Mouse (Mus musculus) erythroid progenitor cell, adult 5-6 weeks (primary cell): Measurements from ENCODE around the gene Net1. TPM values are rescaled to one million over a fixed set of nuclear protein-coding genes. Genes with fewer than 3 reads are reported as not detected.
"Not testable (repeated sequence)": the region's sequence is repeated elsewhere in the genome, so short reads cannot be mapped to it uniquely, and the experiment has no call there.

Source experiments
- ATAC-seq: replicated peaks from 2 replicates; pipeline ENCODE4 v1.8.0; 2016; ENCODE audit warnings: moderate number of reproducible peaks, mild to moderate bottlenecking, moderate TSS enrichment, inconsistent platforms; ENCODE audit not compliant: poor library complexity, low FRiP score, severe bottlenecking
- total RNA-seq, 2 experiments: library from RNA; stranded (forward) in 1 of 2; stranded (reverse) in 1 of 2; fragments of 150-400 nt in 1 of 2; fragments of 186-747, 209-891 nt in 1 of 2; gene quantifications; 2 replicates each; pipeline versions ENCODE4 v1.2.3 to v1.2.4; 2015 to 2017; ENCODE audit warnings: low replicate concordance in 2 of 2

The Net1 gene
- total RNA-seq (2015; ENCODE audit: low replicate concordance) (133 and 156 TPM in 2 replicates), total RNA-seq (2017; ENCODE audit: low replicate concordance) (193 and 201 TPM in 2 replicates)

DNA sequence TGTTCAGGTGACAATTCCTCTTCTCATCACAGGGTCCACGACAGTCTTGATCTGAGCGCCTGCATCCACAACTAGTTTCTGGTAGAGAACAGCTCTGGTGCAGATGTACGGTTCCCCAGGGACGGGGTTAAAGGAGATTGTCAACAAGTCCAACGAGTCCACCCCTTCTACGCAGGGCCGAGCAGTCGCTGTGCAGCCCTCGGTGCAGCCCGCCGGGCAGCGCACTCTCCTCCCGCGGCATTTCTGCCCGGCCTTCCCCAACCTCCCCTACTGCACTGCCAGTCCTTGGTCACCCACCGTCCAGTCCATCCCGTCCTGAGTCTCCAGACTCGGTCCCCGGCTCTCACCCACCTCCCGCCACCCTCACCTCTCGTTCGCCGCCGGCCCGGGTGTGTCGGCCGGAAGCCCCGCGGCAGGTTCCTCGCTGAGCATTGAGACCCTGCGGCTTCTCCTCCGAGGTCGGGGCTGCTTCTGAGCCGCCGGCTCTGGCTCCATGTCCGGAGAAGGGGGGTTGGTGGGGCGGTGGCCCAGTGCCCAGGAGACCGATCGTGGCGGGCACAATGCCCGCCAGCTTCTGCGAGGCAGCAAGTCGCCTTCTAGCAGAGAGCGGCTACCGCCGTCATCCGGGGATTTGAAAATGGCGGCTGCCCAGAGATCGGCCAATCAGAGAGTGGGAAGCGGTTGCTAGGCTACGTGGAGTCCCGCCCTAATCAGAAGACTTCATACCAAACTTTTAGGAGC is at the start of gene Net1, which contains the start of gene Tubal3:
TSS of gene Net1 (minus strand) at position 650 of the 741 bp plus-strand sequence.
TSS of gene Tubal3 (plus strand) at position 704 of the 741 bp plus-strand sequence.
- peak; percentile 93 for ATAC-seq

DNA sequence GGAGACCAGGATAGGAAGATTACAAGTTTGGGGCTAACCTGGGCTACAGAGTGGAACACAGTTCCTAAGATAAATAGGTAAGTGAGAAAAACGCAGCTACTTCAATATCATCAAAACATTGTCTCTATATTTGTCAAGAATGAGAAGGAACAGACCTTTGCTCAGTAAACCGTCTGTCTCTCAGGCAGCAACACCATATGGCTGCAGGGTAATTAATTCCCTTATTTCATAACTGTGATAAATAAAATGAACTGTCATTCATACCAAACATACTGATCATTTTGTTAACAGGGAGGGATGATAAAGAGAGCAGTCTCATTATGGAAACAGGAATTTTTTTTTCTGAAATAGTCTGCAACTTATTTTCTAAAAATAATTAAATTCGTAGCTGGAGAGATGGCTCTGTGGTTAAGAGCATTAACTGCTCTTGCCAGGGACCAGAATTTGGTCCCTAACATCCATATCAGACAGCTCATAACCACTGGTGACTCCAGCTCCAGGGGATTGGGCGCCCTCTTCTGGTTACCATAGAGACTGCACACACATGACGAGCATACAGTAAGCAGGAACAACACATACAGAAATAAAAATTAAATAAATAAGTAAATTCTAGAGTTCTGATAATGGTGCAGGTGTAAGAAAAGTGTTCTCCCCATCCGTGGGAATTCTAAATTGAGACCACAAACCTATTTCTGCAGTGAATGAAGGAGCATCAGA is 33.3 kb upstream of the Net1 start:
- ATAC-seq = no peak

DNA sequence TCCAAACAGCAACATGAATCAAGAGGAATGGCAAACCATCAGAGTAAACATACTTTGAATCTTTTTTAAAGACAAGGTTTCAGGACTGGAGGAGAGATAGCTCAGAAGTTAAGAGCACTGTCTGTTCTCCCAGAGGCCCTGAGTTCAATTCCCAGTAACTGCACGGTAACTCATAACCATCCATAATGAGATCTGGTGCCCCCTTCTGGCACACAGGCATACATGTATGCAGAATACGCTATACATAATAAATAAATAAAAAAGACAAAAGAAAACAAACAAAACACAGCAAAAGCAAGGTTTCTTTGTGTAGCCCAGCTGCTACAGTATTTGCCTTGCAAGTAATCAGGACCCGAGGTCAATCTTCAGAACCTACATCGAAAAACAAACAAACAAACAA is 31.5 kb upstream of the Net1 start:
- no peak for ATAC-seq

DNA sequence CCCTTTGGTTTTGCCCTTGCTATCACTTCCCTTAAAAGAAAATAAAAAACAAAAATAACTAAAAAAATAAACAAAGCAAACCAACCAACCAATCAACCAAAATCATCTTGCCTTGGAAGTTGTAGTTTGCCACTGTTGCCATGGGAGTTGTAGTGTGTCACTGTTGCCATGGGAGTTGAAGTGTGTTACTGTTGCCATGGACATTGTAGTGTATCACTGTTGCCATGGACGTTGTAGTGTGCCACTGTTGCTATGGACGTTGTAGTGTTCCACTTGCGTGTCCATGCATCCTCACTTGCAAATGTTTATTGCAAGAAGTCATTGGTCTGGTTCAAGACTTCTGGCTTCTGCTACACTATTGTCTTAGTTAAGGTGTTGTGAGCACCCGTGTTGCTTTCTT is 29.2 kb upstream of the Net1 start:
- no peak for ATAC-seq

DNA sequence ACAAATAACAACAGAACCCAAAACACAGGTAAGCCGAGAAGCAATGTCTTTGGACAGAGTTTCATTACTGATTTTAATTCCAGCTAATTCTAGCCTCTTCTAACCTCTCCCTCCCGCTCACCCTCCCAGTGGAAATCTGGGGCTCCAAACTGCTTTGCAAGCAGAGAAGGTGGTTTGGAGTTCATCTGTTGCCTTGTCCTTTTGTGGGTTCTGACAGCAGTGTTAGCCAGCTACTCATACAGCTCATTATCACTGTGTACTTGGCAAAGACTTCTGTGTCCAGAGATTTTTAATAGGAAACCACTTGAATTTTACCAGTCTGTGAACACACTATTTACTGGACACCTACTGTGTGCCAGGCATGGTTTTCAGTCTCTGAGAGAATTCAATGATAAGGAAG is 27.2 kb upstream of the Net1 start, which contains the start of gene Ucn3:
TSS of gene Ucn3 (minus strand) at position 101 of the 400 bp plus-strand sequence.
- ATAC-seq = no peak

DNA sequence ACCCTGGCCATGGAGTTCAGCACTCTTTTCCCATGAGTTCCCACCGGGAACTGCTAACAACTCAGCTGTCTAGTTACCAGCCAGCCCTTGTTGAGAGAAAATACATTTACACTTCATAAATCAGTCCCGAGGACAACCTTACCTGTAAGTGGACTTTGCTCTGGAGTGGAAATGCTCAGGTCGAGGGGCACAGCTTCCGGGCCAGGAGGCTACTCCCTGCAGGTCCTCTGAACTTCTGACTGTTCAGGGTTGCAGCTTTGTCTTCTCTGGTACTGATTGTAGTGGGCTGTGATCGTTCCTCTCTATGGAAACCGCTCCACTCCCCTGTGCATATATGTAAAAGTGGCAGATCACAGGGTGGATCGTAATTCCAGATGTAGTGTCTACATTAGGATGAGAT is 26.7 kb upstream of the Net1 start:
- ATAC-seq = no peak

DNA sequence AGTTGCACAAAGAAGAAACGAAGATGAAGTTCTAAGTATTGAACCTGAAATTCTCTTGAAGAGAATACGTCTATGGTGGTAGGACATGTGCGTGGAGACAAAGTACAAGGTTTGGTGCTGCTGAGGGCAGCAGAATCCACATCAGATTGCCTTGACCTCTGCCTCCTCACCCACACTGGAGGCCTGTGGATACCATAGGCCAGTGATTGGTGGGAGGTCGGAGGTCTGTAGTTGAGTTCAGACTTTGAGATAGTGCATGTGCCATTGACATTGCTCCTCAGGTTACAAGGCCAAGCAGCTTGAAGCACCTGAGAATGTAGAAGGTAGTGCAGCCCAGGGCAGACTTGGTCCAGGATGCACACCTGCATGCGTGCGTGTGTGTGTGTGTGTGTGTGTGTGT is 8.0 kb upstream of the Net1 start:
- ATAC-seq = no peak

DNA sequence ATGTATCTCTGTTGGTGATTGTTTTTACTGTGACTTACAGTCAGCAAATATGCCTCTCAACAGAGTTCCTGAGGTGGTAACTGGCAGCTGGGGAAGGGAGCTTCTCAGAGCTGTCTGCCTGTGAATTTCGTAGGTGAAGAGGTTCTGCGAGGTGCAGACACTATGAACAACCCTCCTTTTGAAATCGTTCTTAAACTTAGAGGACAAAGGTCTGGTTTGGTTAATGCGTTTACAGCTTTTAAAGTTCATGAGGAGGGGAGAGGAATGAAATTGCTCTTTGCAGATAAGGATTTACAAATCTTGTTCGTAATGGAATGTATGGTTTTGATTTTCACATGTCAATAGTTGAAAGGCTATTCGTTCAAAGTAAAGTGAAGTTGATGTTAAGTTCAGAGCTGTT is 7.6 kb upstream of the Net1 start:
- ATAC-seq = no peak

DNA sequence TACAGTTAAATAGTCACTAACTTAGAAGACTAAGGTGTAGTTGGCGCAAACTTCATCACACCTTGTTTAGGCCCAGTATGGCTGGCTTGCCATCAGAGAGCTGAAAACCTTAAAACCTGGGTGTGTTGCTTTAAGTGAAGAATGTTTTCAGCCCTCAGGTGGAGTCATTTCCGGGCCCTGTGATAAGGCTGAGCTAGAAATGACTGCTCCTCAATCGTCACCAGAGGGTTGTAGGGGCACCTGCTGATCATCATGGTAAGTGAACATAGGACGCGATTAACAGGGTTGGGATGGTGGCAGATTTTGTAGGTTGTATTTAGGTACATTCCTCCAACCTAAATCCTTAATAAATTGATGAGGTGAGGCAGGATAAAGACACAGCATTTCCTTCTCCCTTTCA is 6.5 kb upstream of the Net1 start:
- no peak for ATAC-seq

DNA sequence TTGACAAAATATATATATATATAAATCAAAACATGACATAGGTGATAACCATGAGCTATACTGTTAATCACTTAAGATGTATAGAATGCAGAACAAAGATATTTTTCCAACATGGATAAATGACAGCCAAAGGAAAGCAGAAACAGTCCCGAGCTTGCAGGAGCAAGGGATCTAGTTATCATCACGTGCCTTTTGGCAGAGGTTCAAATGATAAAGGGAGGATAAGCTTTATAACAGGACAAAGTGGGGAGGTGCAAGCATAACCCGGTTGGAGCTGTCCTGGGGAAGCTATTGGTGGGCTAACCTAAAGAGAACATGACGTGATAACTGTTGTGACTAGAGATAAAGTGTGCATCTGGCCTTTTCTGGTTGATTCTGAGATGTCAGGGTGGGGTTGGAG is 4.5 kb downstream of the Net1 start:
- no peak for ATAC-seq

DNA sequence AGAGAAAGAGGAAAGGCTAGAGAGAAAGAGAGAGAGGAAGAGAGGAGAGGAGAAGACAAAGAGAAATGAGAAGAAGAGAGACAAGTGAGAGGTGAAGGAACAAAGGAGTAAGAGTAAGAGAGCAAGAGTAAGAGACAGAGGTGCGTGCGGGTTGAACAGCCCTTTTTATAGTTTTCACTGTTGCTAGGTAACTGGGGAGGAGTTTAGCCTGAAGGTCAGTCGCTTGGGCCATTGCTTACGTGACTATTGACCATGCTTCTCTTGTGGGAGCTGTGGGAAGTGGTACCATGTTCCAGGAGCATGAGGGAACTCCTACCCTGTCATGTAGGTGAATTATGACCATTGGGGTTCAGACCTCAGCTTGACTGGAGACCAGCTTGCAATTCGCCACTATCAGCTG is 7.7 kb downstream of the Net1 start:
- no peak for ATAC-seq

DNA sequence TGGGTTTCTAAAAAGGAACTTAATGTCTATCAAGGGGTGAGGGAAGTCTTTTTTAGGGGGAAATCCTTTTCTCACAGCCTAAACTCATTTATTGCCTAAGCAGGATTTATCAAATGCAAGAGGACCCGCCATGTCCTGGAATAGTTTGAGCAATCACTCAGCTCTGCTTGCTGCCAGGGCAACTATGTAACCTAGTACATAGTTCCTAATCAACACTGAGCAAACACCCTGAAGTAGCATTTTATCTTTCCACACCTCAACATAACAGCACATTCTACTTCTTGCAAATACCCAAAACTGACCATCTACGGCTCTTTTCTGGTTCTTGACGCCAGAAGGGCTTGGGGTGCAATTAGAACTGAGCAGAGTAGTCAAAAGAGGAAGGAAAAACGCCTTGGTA is 9.8 kb downstream of the Net1 start:
- no peak for ATAC-seq

DNA sequence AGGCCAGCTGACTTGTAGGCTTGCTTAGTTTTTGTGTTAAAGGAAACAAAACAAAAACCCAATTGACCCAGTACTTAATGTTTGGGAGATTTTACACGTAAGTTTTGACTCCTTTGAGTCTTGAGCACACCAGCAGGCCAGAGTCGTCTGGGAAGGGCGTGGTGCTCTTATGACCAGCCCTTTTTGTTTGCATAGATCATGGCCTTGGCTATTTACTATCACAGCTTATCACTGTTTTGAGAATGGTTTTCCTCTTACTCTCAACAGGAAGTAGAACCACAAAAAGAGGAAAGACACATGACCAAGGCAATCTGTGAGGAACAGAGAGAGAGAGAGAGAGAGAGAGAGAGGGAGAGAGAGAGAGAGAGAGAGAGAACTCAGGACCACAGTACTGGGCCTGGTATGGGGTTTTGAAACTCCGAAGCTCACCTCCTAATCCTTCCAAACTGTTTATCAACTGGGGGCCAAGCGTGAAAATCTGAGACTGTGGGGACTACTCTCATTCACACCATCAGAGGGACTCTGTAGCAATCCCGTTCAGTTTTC is 10.8 kb downstream of the Net1 start:
- no peak for ATAC-seq

DNA sequence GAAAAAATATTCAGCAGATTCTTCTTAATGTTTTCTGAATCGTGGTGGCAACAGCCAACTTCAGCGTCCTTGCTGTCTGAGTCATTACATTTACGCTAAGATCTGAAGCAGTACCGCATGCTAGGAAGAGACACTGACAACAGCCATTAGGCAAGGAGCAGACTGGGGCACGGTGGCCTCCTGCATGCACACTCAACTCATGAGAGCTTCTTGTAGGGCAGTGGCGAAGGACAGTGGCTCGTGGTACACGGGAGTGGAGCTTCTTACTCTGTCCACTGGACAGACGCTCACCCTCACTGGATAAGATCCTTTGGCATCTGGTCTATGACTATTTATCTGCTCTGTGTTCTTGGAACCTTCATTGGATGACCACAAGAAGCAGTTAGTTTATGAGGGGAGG is 18.7 kb downstream of the Net1 start:
- no peak for ATAC-seq

DNA sequence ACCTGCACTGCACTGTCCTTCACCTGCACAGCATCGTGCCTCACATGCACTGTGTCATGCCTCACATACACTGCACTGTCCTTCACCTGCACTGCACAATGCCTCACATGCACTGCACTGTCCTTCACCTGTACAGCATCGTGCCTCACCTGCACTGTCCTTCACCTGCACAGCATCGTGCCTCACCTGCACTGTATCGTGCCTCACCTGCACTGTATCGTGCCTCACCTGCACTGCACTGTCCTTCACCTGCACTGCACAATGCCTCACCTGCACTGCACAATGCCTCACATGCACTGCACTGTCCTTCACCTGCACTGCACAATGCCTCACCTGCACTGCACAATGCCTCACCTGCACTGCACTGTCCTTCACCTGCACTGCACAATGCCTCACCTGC is 19.8 kb downstream of the Net1 start:
- not testable (repeated sequence) for ATAC-seq

DNA sequence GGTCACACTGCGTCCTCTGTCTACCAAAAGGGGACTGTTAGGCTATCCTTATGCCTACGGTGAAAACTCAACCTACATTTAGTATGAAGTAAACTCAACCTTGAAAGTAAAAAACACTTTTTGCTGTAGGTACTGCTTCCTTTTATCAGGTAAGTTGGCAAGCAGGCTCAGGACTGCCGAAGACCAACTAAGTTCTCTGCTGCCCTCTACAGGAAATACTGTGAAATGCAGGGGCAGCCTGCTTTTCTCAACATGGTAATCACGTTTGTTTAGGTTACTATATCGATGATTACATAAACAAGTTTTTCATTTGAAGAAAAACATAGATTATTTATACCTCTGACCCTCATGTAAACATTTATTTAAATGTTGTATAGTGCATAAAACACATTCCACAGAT is 21.1 kb downstream of the Net1 start:
- ATAC-seq = peak; percentile 52

DNA sequence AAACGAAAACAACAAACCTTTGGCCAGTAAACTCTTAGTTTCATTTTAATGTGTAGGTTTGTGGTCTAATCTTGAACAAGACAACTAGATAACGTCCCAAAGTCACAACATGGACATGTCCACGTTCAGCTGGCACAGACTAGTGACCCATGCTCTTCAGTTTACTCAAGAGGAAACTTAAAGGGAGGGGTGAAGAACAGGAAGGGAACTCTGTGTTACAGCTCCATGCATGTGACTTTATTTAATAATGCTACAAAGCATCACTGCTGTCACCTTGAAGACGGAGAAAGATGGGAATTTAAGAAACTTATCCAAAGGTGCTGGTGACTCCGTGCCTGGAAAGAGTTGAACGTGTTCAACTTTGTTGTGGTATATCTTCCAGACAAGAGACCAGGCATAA is 22.0 kb downstream of the Net1 start:
- no peak for ATAC-seq

DNA sequence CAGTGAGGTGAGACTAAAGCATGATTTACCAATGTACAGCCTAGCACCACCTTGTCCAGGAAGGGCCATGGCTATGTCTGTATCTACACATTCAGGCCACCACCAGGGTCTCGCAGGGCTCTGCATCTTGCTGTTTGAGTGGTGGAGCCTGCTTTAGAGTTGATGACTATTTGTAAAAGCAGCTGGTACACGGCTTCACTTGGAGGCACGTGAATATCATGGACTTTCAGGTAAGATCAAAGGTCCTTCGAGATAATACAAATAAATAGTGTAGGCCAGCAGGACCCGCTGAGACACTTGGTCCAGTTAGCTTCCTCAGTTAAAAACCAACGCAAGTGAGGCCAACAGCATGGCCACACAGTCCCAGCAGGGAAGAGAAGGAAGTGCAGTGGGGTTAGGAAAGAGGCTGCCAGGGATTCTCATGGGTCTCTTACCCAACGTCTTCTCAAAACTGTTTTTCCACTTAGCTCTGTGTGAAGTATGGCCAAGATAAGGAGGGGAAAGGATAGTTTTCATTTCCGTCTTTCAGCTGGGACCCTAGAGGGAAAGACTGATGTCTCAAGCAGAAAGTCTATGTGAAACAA is 22.5 kb downstream of the Net1 start:
- no peak for ATAC-seq

DNA sequence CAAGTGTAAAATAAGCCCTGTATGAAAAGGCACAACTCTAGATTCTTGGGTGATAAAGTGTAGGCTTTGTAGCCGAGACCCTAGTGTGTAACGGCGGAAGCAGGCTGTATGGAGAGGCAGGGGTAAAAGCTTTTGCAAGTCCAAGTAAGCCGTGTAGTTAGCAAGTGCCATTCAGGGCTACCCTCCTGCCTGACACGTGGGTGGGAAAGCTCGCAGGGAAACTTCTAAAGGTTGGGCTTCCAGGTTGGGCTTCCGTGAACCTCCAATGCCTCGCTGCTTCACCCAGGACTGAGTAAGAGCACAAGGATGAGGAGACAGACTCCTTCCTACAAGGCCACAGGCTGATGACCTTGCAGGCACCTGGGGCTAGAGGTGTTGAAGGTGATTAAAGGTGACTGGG is 23.5 kb downstream of the Net1 start:
- ATAC-seq = no peak

DNA sequence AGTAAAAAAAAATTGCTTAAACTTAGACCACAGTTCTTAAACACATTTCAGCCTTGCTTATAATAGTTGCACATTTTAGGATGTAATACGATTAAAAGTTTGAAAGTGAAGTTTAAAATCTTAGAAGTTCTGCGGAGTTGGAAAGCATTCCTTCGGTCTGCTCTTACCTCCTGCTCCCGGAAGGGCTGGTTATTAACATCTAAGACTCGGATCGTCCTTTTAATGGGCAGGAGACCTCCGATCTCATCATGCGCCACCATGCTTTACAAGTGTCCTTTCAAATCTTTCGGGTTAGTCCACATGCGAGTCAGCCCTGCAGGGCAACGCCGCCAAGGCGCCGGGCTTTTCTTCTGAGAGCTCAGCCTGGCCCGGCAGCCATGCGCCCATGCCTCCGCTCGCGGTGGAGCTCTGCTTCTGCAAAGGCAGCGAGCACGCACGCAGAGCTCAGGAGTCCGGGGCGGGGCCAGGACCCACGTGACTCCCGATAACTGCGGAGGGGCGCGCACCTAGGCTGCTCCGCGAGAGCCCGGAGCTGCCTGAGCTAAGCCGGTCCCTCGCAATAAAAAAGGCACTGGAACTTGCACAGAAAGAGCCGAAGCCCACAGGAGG is 24.8 kb downstream of the Net1 start:
- ATAC-seq = peak; percentile 96
